Mouse (Mus musculus) lung, postnatal 0 days (tissue): ENCODE data around the gene Scly. TPM values are rescaled to one million over a fixed set of nuclear protein-coding genes. Genes with fewer than 3 reads are reported as not detected.

Source experiments
- ATAC-seq: fragments of 200-750 bp; cut with Nextera tagmentation; 2 replicates; pipeline ENCODE4 v1.8.0; 2017; ENCODE audit warnings: moderate library complexity
- DNase-seq: peaks from one replicate; pipeline ENCODE4 v3.0.0-alpha.2; 2016; ENCODE audit warnings: low spot score
- H3K27ac ChIP-seq: fragments of 300-500 bp; sonication (generic); 2 replicates; pipeline ENCODE4 v1.5.1; 2014; ENCODE audit warnings: antibody characterized with exemption, mild to moderate bottlenecking, low read length, mixed read lengths
- H3K27me3 ChIP-seq: fragments of 300-500 bp; sonication (generic); replicated peaks from 2 replicates; pipeline ENCODE4 v1.6.1; 2014; ENCODE audit warnings: low read length, mixed read lengths; ENCODE audit not compliant: insufficient read depth
- H3K36me3 ChIP-seq: fragments of 300-500 bp; sonication (generic); 2 replicates; pipeline ENCODE4 v1.6.1; 2014; ENCODE audit warnings: low read length, mixed read lengths; ENCODE audit not compliant: insufficient read depth
- H3K4me1 ChIP-seq: fragments of 300-500 bp; sonication (generic); 2 replicates; pipeline ENCODE4 v1.6.1; 2014; ENCODE audit warnings: antibody characterized with exemption, low read depth, low read length, mixed read lengths; ENCODE audit not compliant: insufficient read depth
- H3K4me2 ChIP-seq: fragments of 300-500 bp; sonication (generic); replicated peaks from 2 replicates; pipeline ENCODE4 v1.6.1; 2014; ENCODE audit warnings: low read depth, mild to moderate bottlenecking, low read length, moderate library complexity, mixed read lengths
- H3K4me3 ChIP-seq: fragments of 300-500 bp; sonication (generic); 2 replicates; pipeline ENCODE4 v1.5.1; 2014; ENCODE audit warnings: low read depth, low read length
- H3K9ac ChIP-seq: fragments of 300-500 bp; sonication (generic); replicated peaks from 2 replicates; pipeline ENCODE4 v1.6.1; 2014; ENCODE audit warnings: low read depth, mild to moderate bottlenecking
- H3K9me3 ChIP-seq: fragments of 300-500 bp; sonication (generic); 2 replicates; pipeline ENCODE4 v1.6.1; 2016; ENCODE audit warnings: low read length, mixed read lengths
- CTCF ChIP-seq: IDR thresholded peaks from 2 replicates; pipeline ENCODE4 v1.5.1; 2016; ENCODE audit warnings: antibody characterized with exemption, mild to moderate bottlenecking
- EP300 ChIP-seq: IDR thresholded peaks from 2 replicates; pipeline ENCODE4 v1.6.1; 2016; ENCODE audit warnings: antibody characterized with exemption, mild to moderate bottlenecking, control low read depth
- WGBS: fragments of 180-500 bp; shearing (Covaris S2); extraction: QIAGEN DNeasy Blood & Tissue Kit; methylation state at CpG from one replicate; pipeline ENCODE4 v1.1.7; 2014; 5-methylcytosine and 5-hydroxymethylcytosine counted together
- polyA plus RNA-seq: library from polyadenylated mRNA; unstranded; fragments of >200 nt; fragmentation: Nextera tagmentation; extraction: Ambion mirVana; gene quantifications from 2 replicates; pipeline ENCODE4 v1.2.1, GENCODE M21; 2015

Scly gene
- polyA plus RNA-seq, 1 experiment from 2014 or later = 8.7 TPM

DNA sequence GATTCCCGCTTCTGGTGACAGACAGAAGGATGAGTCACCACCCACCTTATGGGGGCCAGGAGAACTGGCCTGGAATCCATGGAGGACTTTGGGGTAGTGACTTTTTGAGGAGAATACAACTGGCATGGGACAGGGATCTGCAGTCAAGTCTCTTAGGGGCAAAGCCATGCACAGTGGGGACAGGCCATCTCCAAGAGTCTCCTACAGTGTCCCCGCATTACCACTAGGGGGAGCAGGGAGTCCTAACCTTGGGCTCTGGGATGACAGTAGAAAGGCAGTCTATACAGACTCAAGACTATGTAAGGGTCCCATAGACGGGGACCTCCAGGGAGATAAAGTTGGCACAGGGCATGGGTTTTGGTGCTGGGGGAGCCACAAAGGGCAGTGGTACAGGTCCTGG is 48.8 kb downstream of the Scly start:
- H3K4me2 ChIP-seq = no peak overlapping the region
- ATAC-seq (peak; percentile 73), DNase-seq (peak; percentile 85)
- no peaks in the 10 kb centered on the region for H3K36me3 ChIP-seq
- H3K4me1 ChIP-seq = no peaks in the 10 kb centered on the region
- no peak for TF ChIP-seq EP300
- peak; percentile 91 for TF ChIP-seq CTCF
- H3K4me3 ChIP-seq = no peak overlapping the region
- no peak overlapping the region for H3K27ac ChIP-seq
- H3K9ac ChIP-seq = no peak overlapping the region
- peaks cover 26% of the 10 kb centered on the region; the same call in 1 of the 2 replicates for H3K27me3 ChIP-seq
- 31% methylated on average over 3 of the region's 3 CpGs for WGBS
- H3K9me3 ChIP-seq = no peaks in the 10 kb centered on the region

DNA sequence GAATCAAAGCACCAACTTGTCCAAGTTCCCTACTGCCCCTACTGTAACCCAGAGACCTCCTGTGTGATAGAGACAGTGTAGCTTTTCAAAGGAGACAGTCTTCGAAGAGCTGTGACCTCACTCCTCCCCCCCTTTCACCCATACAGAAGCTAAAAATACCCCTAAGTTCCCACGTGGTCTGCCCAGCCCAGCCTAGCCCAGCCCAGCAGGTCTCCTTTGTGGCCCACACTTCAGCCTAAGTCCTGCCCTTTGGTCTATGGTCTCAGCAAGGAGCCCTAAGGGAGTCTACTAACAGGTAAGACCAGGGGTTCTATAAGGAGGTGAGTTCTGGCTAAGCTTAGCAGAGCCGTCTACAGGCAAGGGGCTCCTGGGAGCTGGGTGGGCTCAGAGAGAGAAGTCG is 52.7 kb downstream of the Scly start, which contains the start of gene Klhl30:
Klhl30 (plus strand) TSS at position 176 of the 400 bp plus-strand sequence.
- Histone ChIP-seq H3K27ac (no peak within 1 kb of the TSS), H3K9ac (no peak within 1 kb of the TSS), H3K4me3 (no peak within 1 kb of the TSS), H3K9me3 (no peaks in the 10 kb centered on the region), H3K4me1 (no peaks in the 10 kb centered on the region), H3K4me2 (no peak within 1 kb of the TSS), H3K27me3 (peaks cover 1% of the 10 kb centered on the region; the same call in 1 of the 2 replicates), H3K36me3 (no peaks in the 10 kb centered on the region)
- DNase-seq = no peak
- ATAC-seq = no peak
- TF ChIP-seq EP300 = no peak
- no peak for TF ChIP-seq CTCF
- WGBS = 45% methylated on average over 4 of the region's 4 CpGs

DNA sequence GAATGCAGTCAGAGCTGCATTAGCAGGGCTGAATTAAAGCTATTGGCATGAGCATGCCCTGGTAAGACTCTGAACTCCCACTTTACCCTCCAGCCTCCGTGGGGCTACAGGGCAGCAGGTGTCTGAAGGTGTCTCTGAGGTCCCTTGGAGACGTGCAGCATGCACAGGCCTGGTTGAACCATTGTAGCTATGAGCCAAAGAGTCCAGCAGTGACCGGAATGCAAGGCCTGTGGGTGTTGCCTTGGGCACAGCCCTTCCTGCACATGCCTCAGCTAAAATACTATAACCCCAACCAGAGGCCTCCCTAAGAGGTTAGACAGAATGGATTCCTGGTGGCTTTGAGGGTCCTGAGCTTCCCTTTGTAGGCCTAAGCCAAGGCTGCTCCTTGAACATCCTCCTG is 53.1 kb downstream of the Scly start:
- no peaks in the 10 kb centered on the region for H3K36me3 ChIP-seq
- H3K27ac ChIP-seq = no peak overlapping the region
- WGBS = 69% methylated on average over 3 of the region's 3 CpGs
- H3K4me1 ChIP-seq = no peaks in the 10 kb centered on the region
- H3K9ac ChIP-seq = no peak overlapping the region
- DNase-seq = no peak
- no peaks in the 10 kb centered on the region; the same call in 1 of the 2 replicates for H3K27me3 ChIP-seq
- no peak overlapping the region for H3K4me3 ChIP-seq
- H3K9me3 ChIP-seq = no peaks in the 10 kb centered on the region
- ATAC-seq = no peak
- no peak for TF ChIP-seq EP300
- TF ChIP-seq CTCF = no peak
- H3K4me2 ChIP-seq = no peak overlapping the region

DNA sequence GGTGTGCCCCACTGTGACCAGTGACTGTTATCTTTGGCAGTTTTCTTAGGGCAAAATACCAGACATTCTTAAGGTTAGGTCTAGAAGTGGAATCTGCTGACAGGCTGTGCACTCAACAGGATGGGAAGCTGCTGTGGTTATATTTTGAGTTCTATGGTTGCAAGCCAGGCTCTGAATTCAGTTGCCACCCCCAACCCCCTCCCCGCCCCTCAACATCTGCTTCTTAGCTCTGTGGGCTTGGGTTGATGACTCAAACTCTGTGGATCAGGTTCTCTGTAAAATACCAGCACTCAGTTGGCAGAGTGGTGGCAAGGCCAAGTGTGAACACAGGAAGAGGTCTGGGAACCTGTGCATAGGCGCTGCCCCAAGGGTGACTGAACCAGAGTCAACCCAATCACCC is 54.1 kb downstream of the Scly start:
- 95% methylated on average over 2 of the region's 2 CpGs for WGBS

DNA sequence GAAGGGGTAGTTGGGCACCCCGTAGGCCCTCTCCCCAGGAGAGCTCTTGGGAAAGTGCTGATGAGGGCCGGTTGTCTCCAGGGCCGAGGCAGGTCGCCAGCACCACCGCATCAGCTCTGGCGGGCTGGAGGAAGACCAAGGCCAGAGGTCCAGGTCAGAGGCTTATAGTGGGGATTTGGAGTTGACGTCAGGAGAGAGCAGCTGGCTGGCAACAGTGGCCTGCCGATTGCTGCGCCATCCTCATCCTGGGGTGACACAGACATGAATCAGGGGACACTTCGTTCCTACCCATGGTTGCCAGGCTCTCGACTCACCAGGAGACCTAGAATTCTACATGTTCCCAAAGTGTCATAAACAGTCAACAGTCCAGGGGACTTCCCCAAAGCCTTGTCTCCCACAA is 58.0 kb downstream of the Scly start:
- WGBS = 67% methylated on average over 11 of the region's 11 CpGs
- Histone ChIP-seq H3K9me3 (no peaks in the 10 kb centered on the region), H3K9ac (no peak overlapping the region), H3K4me3 (no peak overlapping the region), H3K27me3 (no peaks in the 10 kb centered on the region), H3K4me1 (no peaks in the 10 kb centered on the region), H3K27ac (no peak overlapping the region), H3K36me3 (no peaks in the 10 kb centered on the region), H3K4me2 (no peak overlapping the region)
- TF ChIP-seq CTCF = no peak
- no peak for TF ChIP-seq EP300
- 0 out of 2 replicates have a peak, but pooled peaks have one; percentile 16 for ATAC-seq
- no peak for DNase-seq

More for the DNA sequence above, 54.1 kb downstream of the Scly start:
- Histone ChIP-seq H3K9ac (no peak overlapping the region), H3K4me1 (no peaks in the 10 kb centered on the region), H3K9me3 (no peaks in the 10 kb centered on the region), H3K36me3 (no peaks in the 10 kb centered on the region), H3K27ac (no peak overlapping the region), H3K4me2 (no peak overlapping the region), H3K27me3 (no peaks in the 10 kb centered on the region), H3K4me3 (no peak overlapping the region)
- DNase-seq (no peak), ATAC-seq (no peak)
- TF ChIP-seq EP300 = no peak
- no peak for TF ChIP-seq CTCF

DNA sequence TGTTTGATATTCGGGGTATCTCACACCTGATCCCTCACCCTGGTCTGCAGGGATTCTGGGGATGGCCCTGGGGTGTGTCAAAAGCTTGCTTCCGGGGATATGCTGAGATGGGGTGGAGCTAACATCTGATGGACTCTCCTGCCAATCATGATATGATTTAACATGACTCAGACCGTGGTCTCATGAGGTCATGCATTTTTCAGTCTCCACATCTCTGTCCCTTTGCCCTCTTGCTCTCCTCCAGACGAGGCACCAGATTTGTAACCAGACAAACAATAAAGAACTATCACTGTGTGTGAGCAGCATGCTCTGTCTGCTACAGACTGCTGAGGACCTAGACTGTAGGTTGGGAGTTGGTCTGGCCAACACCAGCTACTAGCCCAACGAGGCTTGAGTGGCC is 64.0 kb downstream of the Scly start:
- Histone ChIP-seq H3K9ac (no peak overlapping the region), H3K4me2 (no peak overlapping the region), H3K27me3 (no peaks in the 10 kb centered on the region), H3K9me3 (no peaks in the 10 kb centered on the region), H3K4me3 (no peak overlapping the region), H3K36me3 (no peaks in the 10 kb centered on the region), H3K27ac (no peak overlapping the region), H3K4me1 (no peaks in the 10 kb centered on the region)
- 73% methylated on average over 5 of the region's 5 CpGs for WGBS
- TF ChIP-seq EP300 = no peak
- TF ChIP-seq CTCF = no peak
- no peak for DNase-seq
- no peak for ATAC-seq
